Mouse (Mus musculus) thymus, adult 2 months (tissue): ENCODE results near the gene Tekt5. TPM values are rescaled to one million over a fixed set of nuclear protein-coding genes. Genes with fewer than 3 reads are reported as not detected.

Experiments
- DNase-seq: peaks from one replicate; pipeline ENCODE4 v3.0.0; 2021
- H3K27ac ChIP-seq: fragments of 200-500 bp; 2 replicates; pipeline ENCODE4 v1.5.1; 2012; ENCODE audit warnings: low read length, control low read depth; ENCODE audit not compliant: control insufficient read depth, insufficient read depth
- H3K27me3 ChIP-seq: fragments of 200-500 bp; 2 replicates; pipeline ENCODE4 v1.6.1; 2012; ENCODE audit warnings: mild to moderate bottlenecking, low read length, moderate library complexity, mixed read lengths; ENCODE audit not compliant: control insufficient read depth, insufficient read depth
- H3K36me3 ChIP-seq: fragments of 200-500 bp; 2 replicates; pipeline ENCODE4 v1.6.1; 2012; ENCODE audit warnings: mild to moderate bottlenecking, low read length, moderate library complexity; ENCODE audit not compliant: control insufficient read depth, insufficient read depth
- H3K4me1 ChIP-seq: fragments of 200-500 bp; replicated peaks from 2 replicates; pipeline ENCODE4 v1.6.1; 2012; ENCODE audit warnings: low read length; ENCODE audit not compliant: control insufficient read depth, insufficient read depth
- H3K4me3 ChIP-seq: fragments of 200-500 bp; 2 replicates; pipeline ENCODE4 v1.5.1; 2012; ENCODE audit warnings: mild to moderate bottlenecking, low read length, control low read depth, moderate library complexity; ENCODE audit not compliant: control insufficient read depth, insufficient read depth
- CTCF ChIP-seq: fragments of 200-500 bp; IDR thresholded peaks from 2 replicates; pipeline ENCODE4 v1.5.1; 2012; ENCODE audit warnings: mild to moderate bottlenecking, control low read depth, low read length, moderate library complexity, borderline replicate concordance; ENCODE audit not compliant: control insufficient read depth, poor library complexity, insufficient read depth; ENCODE audit errors: extremely low read depth
- POLR2A ChIP-seq: fragments of 200-500 bp; IDR thresholded peaks from 2 replicates; pipeline ENCODE4 v1.6.1; 2012; ENCODE audit warnings: mild to moderate bottlenecking, low read length, control low read depth, moderate library complexity; ENCODE audit not compliant: control insufficient read depth, poor library complexity, insufficient read depth; ENCODE audit errors: extremely low read depth
- WGBS: fragments of 180-500 bp; shearing (Covaris S2); methylation state at CpG from one replicate; pipeline ENCODE4 v1.1.7; 2018; 5-methylcytosine and 5-hydroxymethylcytosine counted together
- polyA plus RNA-seq: library from polyadenylated mRNA; depleted of rRNA; stranded (reverse); fragments of >200 nt; gene quantifications from 2 replicates; pipeline ENCODE4 v1.2.3, GENCODE M21; 2012; rRNA removed

Gene Tekt5
- polyA plus RNA-seq, 1 experiment: 1.7 TPM

DNA sequence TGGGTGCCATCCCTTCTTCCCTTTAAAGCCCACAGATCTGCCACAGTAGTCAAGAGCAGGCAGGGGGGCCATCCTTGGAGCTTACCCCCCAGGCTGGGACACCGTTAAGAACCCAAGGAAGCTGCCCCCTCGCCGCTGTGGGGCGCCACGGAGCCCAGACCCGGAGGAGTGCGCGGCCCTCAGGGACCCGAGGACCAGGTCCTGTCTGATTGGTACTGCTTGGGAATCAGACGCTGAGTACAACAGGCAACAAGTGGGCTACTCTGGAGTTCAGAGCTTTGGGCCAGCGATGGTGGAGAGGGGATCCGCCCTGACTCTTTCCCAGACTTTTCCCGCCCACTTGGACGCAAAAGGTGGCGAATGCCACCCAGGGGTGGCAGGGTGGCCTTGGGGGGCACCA lies 82.1 kb downstream of the Tekt5 start:
- WGBS: 10% methylated on average over 15 of the region's 15 CpGs
- H3K27ac ChIP-seq: no peak overlapping the region
- TF ChIP-seq POLR2A (no peak), CTCF (no peak)
- DNase-seq: no peak
- H3K36me3 ChIP-seq: no peaks in the 10 kb centered on the region
- no peaks in the 10 kb centered on the region for H3K4me1 ChIP-seq
- peaks cover 2% of the 10 kb centered on the region; the same call in 1 of the 2 replicates for H3K27me3 ChIP-seq
- H3K4me3 ChIP-seq: peak overlapping the region; percentile 16

GRCm38 (mm10) chr16:10311989-10312388 lies 83.3 kb downstream of the Tekt5 start:
- Histone ChIP-seq H3K27me3 (peaks cover 2% of the 10 kb centered on the region; the same call in 1 of the 2 replicates), H3K36me3 (no peaks in the 10 kb centered on the region), H3K27ac (no peak overlapping the region), H3K4me3 (no peak overlapping the region), H3K4me1 (no peaks in the 10 kb centered on the region)
- no peak for DNase-seq
- no peak for TF ChIP-seq POLR2A
- no peak for TF ChIP-seq CTCF
- WGBS: 57% methylated on average over 4 of the region's 4 CpGs

DNA sequence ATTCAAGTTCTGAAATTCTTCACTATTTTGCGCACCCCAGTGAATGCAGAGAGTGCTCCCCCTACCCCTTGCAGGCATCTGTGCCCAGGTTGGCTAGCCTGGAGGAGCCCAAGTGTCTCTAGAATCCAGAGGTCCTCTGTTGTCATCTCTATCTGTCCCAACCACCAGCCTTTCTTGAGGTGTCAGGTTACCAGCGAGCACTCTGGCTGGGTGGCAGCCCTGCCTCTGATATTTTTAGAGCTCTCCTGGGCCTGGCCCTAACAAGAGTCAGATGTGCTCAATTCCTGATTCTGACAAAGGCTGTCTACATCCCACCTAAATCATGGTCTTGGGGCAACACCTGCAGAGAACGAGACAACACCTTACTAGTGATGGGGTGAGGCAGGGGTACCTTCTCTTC lies 84.2 kb downstream of the Tekt5 start:
- 67% methylated on average over 3 of the region's 3 CpGs for WGBS
- Histone ChIP-seq H3K27ac (no peak overlapping the region), H3K36me3 (no peaks in the 10 kb centered on the region), H3K27me3 (peaks cover 2% of the 10 kb centered on the region; the same call in 1 of the 2 replicates), H3K4me3 (no peak overlapping the region), H3K4me1 (no peaks in the 10 kb centered on the region)
- no peak for DNase-seq
- TF ChIP-seq POLR2A (no peak), CTCF (no peak)

- Histone ChIP-seq H3K27ac (no peak overlapping the region), H3K4me3 (no peak overlapping the region), H3K36me3 (no peaks in the 10 kb centered on the region), H3K27me3 (peaks cover 2% of the 10 kb centered on the region; the same call in 1 of the 2 replicates), H3K4me1 (no peaks in the 10 kb centered on the region)
- no peak for DNase-seq
- WGBS: 82% methylated on average over 5 of the region's 5 CpGs
- TF ChIP-seq POLR2A (no peak), CTCF (no peak)
Measured at GRCm38 (mm10) chr16:10310507-10310906, 84.8 kb downstream of the Tekt5 start.

Other genes starting within 250 kb of the Tekt5 start
- 0.29 and 0.49 TPM in 2 replicates for gene Rpl39l, start 225.3 kb downstream of the Tekt5 start, polyA plus RNA-seq
- not detected in 2 replicates for gene Atf7ip2, start 202.8 kb downstream of the Tekt5 start, polyA plus RNA-seq
- gene Emp2, start 81.5 kb downstream of the Tekt5 start, polyA plus RNA-seq: 12.9 and 20.0 TPM in 2 replicates
- 62.3 and 67.4 TPM in 2 replicates for gene Nubp1, start 16.5 kb upstream of the Tekt5 start, polyA plus RNA-seq
- gene Tvp23a, start 51.9 kb upstream of the Tekt5 start, polyA plus RNA-seq: 3.2 and 3.7 TPM in 2 replicates
- 30.1 and 31.5 TPM in 2 replicates for gene Ciita, start 84.6 kb upstream of the Tekt5 start, polyA plus RNA-seq
- 122 and 146 TPM in 2 replicates for gene Dexi, start 147.6 kb upstream of the Tekt5 start, polyA plus RNA-seq
- 25.2 and 30.1 TPM in 2 replicates for gene Clec16a, start 149.8 kb upstream of the Tekt5 start, polyA plus RNA-seq